Mouse (Mus musculus): ENCODE data around the gene Stk31.
A peak's percentile ranks its signal among the peaks of the same experiment; 100 is the strongest.

DNA sequence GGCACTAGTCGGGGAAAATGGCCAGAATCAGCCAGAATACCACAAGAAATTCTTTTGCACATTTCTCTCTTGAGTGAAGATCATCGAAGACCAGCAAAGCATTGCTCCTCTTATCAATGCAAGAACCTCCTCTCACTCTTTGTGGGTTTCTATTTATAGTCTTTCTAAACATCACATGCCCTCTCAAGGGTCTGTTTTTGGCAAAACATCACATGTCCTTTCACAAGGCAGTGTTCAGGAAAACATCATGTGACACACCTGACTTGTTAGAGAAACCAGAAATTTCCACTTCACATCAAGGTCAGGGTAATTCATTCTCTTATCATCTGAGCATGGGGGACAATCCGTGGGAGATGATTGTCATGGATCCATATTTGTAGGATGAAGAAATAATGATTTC, 40.8 kb upstream of the Stk31 start:
- TF ChIP-seq CTCF (IDR thresholded peaks at IDR 0.05; ENCODE audit: low read depth) (no peak), EP300 (IDR thresholded peaks at IDR 0.05; ENCODE audit: low read depth) (peak; percentile 56; the same call in 1 of the 2 replicates)
